Mouse (Mus musculus): ENCODE data around the gene Col4a4. TPM values are rescaled to one million over a fixed set of nuclear protein-coding genes. Genes with fewer than 3 reads are reported as not detected.

Col4a4 gene
- polyA plus RNA-seq, 1 experiment from 2014 or later: 0.92 TPM

GRCm38 (mm10) chr1:82449851-82450250 is 136.8 kb downstream of the Col4a4 start:
- no peak overlapping the region for H3K27ac ChIP-seq
- H3K9me3 ChIP-seq (replicated peaks): no peaks in the 10 kb centered on the region
- no peaks in the 10 kb centered on the region for H3K4me1 ChIP-seq (replicated peaks)
- no peak for ATAC-seq (replicated peaks; ENCODE audit: insufficient number of reproducible peaks, insufficient read depth, low FRiP score, low read depth)
- WGBS: 45% methylated on average over 4 of the region's 4 CpGs
- no peak overlapping the region for H3K4me3 ChIP-seq
- H3K36me3 ChIP-seq: no peaks in the 10 kb centered on the region
- H3K9ac ChIP-seq: no peak overlapping the region
- H3K27me3 ChIP-seq: no peaks in the 10 kb centered on the region
- no peak overlapping the region for H3K4me2 ChIP-seq

DNA sequence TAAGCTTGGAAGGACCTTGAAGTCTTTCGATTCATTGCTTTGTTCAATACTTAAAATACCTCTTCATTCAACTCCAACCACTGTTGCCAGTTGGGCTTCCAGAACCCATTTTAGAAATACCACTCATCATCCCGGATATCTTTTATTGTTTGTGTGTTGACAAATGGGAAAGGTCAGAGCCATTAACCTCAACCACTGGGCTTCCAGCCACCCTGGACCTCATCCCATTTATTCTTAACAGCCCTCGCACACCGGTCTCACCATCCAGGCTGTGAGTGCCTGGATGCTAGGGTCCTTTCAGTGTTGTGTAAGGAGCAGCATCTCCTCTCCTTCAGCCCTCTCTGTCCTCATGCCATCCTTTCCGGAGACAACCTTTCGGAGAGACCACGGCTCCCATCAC is 140.6 kb downstream of the Col4a4 start:
- Histone ChIP-seq H3K9ac (no peak overlapping the region), H3K27me3 (no peaks in the 10 kb centered on the region), H3K4me2 (no peak overlapping the region), H3K36me3 (no peaks in the 10 kb centered on the region), H3K27ac (no peak overlapping the region), H3K9me3 (replicated peaks) (no peaks in the 10 kb centered on the region), H3K4me1 (replicated peaks) (no peaks in the 10 kb centered on the region), H3K4me3 (no peak overlapping the region)
- 79% methylated on average over 7 of the region's 7 CpGs for WGBS
- no peak for ATAC-seq (replicated peaks; ENCODE audit: insufficient number of reproducible peaks, insufficient read depth, low FRiP score, low read depth)

- WGBS: 73% methylated on average over 4 of the region's 4 CpGs
- H3K36me3 ChIP-seq: no peaks in the 10 kb centered on the region
- H3K4me3 ChIP-seq: no peak overlapping the region
- H3K9ac ChIP-seq: no peak overlapping the region
- H3K27me3 ChIP-seq: no peaks in the 10 kb centered on the region
- no peak overlapping the region for H3K4me2 ChIP-seq
- no peak for ATAC-seq (replicated peaks; ENCODE audit: insufficient number of reproducible peaks, insufficient read depth, low FRiP score, low read depth)
- H3K9me3 ChIP-seq (replicated peaks): no peaks in the 10 kb centered on the region
- H3K4me1 ChIP-seq (replicated peaks): peaks cover 8% of the 10 kb centered on the region; the same call in 1 of the 2 replicates
- no peak overlapping the region for H3K27ac ChIP-seq
Observed at GRCm38 (mm10) chr1:82443517-82443916, 143.1 kb downstream of the Col4a4 start.

- H3K4me3 ChIP-seq: no peak overlapping the region
- no peak overlapping the region for H3K27ac ChIP-seq
- H3K4me2 ChIP-seq: no peak overlapping the region
- 36% methylated on average over 1 of the region's 1 CpGs for whole genome bisulfite sequencing
- no peaks in the 10 kb centered on the region for H3K27me3 ChIP-seq
- peaks cover 8% of the 10 kb centered on the region; the same call in 1 of the 2 replicates for H3K4me1 ChIP-seq (replicated peaks)
- no peak overlapping the region for H3K9ac ChIP-seq
- H3K36me3 ChIP-seq: no peaks in the 10 kb centered on the region
- no peaks in the 10 kb centered on the region for H3K9me3 ChIP-seq (replicated peaks)
- no peak for ATAC-seq (replicated peaks; ENCODE audit: insufficient number of reproducible peaks, insufficient read depth, low FRiP score, low read depth)
Observed at GRCm38 (mm10) chr1:82440123-82440522, 146.5 kb downstream of the Col4a4 start.

DNA sequence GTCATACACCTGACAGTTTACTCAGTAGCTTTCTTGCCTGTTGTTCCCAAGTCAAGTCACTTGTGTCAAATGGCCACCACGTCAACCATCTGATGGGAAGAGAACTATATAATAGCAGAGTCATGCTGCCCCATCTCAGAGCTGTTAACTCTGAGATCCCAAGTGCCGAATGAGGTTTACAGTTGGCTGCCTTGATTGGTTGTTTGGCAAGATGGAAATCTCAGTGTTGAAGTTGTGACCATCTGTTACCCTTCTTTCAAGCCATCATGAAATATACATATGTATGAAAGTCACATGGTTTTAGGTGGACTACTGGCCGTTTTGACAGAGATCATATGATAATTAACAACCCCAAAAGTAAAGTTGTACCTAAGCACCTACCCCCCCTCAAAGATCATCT is 149.4 kb downstream of the Col4a4 start:
- Histone ChIP-seq H3K4me2 (no peak overlapping the region), H3K9me3 (replicated peaks) (no peaks in the 10 kb centered on the region), H3K4me1 (replicated peaks) (peaks cover 8% of the 10 kb centered on the region; the same call in 1 of the 2 replicates), H3K27ac (no peak overlapping the region), H3K36me3 (no peaks in the 10 kb centered on the region), H3K4me3 (no peak overlapping the region), H3K27me3 (no peaks in the 10 kb centered on the region), H3K9ac (no peak overlapping the region)
- WGBS: 78% methylated on average over 3 of the region's 3 CpGs
- no peak for ATAC-seq (replicated peaks; ENCODE audit: insufficient number of reproducible peaks, insufficient read depth, low FRiP score, low read depth)

DNA sequence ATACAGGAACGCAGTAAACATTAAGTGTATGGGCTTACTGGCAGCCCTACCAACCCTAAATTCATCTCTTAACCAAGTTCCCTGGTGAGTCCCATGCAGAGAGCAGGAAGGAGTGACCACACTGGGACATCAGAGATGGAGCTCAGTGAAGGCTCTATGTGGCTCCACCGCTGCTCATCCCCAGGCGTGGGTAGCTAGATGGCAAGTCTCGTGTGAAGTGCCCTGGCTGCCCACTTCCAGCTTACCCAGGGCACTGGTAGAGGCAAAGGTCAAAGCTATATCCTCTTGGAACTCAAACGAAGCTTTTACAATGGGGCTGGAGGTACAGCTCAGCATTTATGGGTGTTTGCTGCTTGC is 153.0 kb downstream of the Col4a4 start:
- Histone ChIP-seq H3K9ac (no peak overlapping the region), H3K36me3 (no peaks in the 10 kb centered on the region), H3K9me3 (replicated peaks) (no peaks in the 10 kb centered on the region), H3K27me3 (no peaks in the 10 kb centered on the region), H3K4me2 (no peak overlapping the region), H3K4me3 (no peak overlapping the region), H3K4me1 (replicated peaks) (peaks cover 12% of the 10 kb centered on the region), H3K27ac (no peak overlapping the region)
- no peak for ATAC-seq (replicated peaks; ENCODE audit: insufficient number of reproducible peaks, insufficient read depth, low FRiP score, low read depth)
- 73% methylated on average over 5 of the region's 5 CpGs for WGBS

DNA sequence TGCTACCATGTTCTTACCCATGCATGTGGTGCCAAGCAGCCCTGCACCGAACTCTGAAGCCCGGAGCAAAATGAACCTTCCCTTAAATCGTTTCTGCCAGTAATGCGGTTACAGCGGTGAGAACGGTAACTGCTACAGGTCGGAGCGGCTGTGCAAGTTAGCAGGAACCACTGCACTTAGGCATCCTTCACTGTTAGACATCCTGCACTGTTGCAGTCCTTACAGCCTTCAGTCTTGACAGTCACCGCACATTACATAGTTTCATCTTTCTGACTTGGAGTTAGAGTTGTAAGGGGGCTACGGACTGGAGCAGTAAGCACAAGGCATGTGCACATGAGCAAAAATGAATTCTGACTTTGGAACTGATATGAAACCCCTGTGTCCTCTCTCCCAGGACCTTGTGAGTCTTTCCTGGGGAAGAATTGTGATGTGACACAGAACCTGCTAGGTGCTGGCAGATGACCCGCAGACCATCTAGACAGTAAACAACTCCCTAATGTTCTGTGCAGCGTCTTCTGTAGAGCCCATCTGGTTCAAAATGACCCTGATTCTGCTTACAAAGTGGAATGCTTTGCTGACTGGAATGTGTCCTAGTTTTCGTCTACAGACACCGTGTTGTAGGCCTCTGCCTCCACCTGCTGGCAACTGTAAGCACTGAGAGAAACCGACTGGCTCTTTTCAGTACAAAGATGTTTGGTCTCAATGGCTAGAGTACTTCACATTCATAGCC is 153.6 kb downstream of the Col4a4 start:
- Histone ChIP-seq H3K4me2 (no peak overlapping the region), H3K4me3 (no peak overlapping the region), H3K36me3 (no peaks in the 10 kb centered on the region), H3K9me3 (replicated peaks) (no peaks in the 10 kb centered on the region), H3K9ac (no peak overlapping the region), H3K27ac (no peak overlapping the region), H3K27me3 (no peaks in the 10 kb centered on the region), H3K4me1 (replicated peaks) (peaks cover 12% of the 10 kb centered on the region)
- 61% methylated on average over 15 of the region's 15 CpGs for WGBS
- no peak; the same call in 1 of the 2 replicates for ATAC-seq (replicated peaks; ENCODE audit: insufficient number of reproducible peaks, insufficient read depth, low FRiP score, low read depth)

DNA sequence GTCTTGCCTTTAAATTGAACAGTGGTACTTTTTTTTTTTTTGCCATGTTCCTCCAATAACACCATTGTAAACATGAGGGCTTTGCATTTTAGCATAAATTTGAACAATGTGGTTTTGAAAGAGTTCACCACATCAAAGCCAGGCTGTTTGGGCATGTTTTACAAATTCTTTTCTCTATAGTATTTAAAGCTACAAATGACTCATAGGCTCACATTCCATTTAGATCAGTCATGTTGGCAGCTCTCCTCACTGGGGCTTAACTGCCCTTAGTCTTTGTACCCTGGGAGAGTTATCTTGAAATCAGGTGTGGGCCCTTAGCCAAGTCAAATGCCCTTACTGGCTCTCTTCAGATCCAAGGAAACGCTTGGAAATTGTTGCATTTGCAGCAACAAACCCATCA is 157.6 kb downstream of the Col4a4 start:
- ATAC-seq (replicated peaks; ENCODE audit: insufficient number of reproducible peaks, insufficient read depth, low FRiP score, low read depth): peak; percentile 79

DNA sequence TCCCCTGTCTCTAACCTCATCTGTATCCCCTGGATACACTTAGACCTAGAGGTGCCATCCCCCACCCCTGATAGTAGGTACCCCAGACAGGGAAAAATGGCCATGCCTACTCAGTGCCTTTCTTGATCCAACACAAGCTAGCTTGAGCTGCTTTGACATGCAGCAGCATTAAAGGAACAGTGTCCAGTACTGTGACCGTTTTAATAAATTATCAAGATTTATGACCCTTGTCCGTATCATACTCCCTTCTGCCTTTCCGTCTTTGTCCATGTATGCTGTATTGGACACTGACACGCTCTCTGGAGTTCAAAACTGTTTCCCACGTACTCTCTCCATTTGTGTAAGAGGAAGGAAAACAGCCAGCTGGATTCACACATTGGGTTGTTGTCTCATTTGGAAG is 158.9 kb downstream of the Col4a4 start:
- H3K27me3 ChIP-seq: no peaks in the 10 kb centered on the region
- H3K9me3 ChIP-seq (replicated peaks): no peaks in the 10 kb centered on the region
- H3K27ac ChIP-seq: no peak overlapping the region
- no peak overlapping the region for H3K4me2 ChIP-seq
- no peak overlapping the region for H3K9ac ChIP-seq
- WGBS: 87% methylated on average over 5 of the region's 5 CpGs
- H3K36me3 ChIP-seq: no peaks in the 10 kb centered on the region
- peaks cover 12% of the 10 kb centered on the region for H3K4me1 ChIP-seq (replicated peaks)
- H3K4me3 ChIP-seq: no peak overlapping the region
- no peak for ATAC-seq (replicated peaks; ENCODE audit: insufficient number of reproducible peaks, insufficient read depth, low FRiP score, low read depth)

More for the DNA sequence above, 157.6 kb downstream of the Col4a4 start:
- Histone ChIP-seq H3K4me3 (no peak overlapping the region), H3K9ac (no peak overlapping the region), H3K4me1 (replicated peaks) (peaks cover 12% of the 10 kb centered on the region), H3K4me2 (no peak overlapping the region), H3K9me3 (replicated peaks) (no peaks in the 10 kb centered on the region), H3K36me3 (no peaks in the 10 kb centered on the region), H3K27me3 (no peaks in the 10 kb centered on the region), H3K27ac (0 out of 2 replicates have a peak overlapping the region, but pooled peaks have one; percentile 21)
- 16% methylated on average over 1 of the region's 1 CpGs for WGBS

- peaks cover 10% of the 10 kb centered on the region for H3K4me1 ChIP-seq (replicated peaks)
- H3K27ac ChIP-seq: no peak overlapping the region
- no peak overlapping the region for H3K4me2 ChIP-seq
- ATAC-seq (replicated peaks; ENCODE audit: insufficient number of reproducible peaks, insufficient read depth, low FRiP score, low read depth): no peak
- no peaks in the 10 kb centered on the region for H3K36me3 ChIP-seq
- no peaks in the 10 kb centered on the region for H3K9me3 ChIP-seq (replicated peaks)
- H3K27me3 ChIP-seq: no peaks in the 10 kb centered on the region
- no peak overlapping the region for H3K4me3 ChIP-seq
- H3K9ac ChIP-seq: no peak overlapping the region
- WGBS: 83% methylated on average over 4 of the region's 4 CpGs
Observed at GRCm38 (mm10) chr1:82415641-82416040, 171.0 kb downstream of the Col4a4 start.

GRCm38 (mm10) chr1:82414434-82415045 is 172.1 kb downstream of the Col4a4 start:
- no peak overlapping the region for H3K4me3 ChIP-seq
- H3K9ac ChIP-seq: no peak overlapping the region
- H3K4me2 ChIP-seq: no peak overlapping the region
- no peak for ATAC-seq (replicated peaks; ENCODE audit: insufficient number of reproducible peaks, insufficient read depth, low FRiP score, low read depth)
- no peaks in the 10 kb centered on the region for H3K27me3 ChIP-seq
- no peaks in the 10 kb centered on the region for H3K36me3 ChIP-seq
- H3K9me3 ChIP-seq (replicated peaks): no peaks in the 10 kb centered on the region
- peaks cover 10% of the 10 kb centered on the region for H3K4me1 ChIP-seq (replicated peaks)
- H3K27ac ChIP-seq: no peak overlapping the region
- WGBS: 86% methylated on average over 3 of the region's 3 CpGs

GRCm38 (mm10) chr1:82412085-82412484 is 174.6 kb downstream of the Col4a4 start:
- H3K27ac ChIP-seq: no peak overlapping the region
- H3K9ac ChIP-seq: no peak overlapping the region
- H3K9me3 ChIP-seq (replicated peaks): no peaks in the 10 kb centered on the region
- H3K36me3 ChIP-seq: no peaks in the 10 kb centered on the region
- H3K4me3 ChIP-seq: no peak overlapping the region
- 20% methylated on average over 4 of the region's 4 CpGs for WGBS
- H3K27me3 ChIP-seq: no peaks in the 10 kb centered on the region
- H3K4me2 ChIP-seq: no peak overlapping the region
- no peak for ATAC-seq (replicated peaks; ENCODE audit: insufficient number of reproducible peaks, insufficient read depth, low FRiP score, low read depth)
- peaks cover 10% of the 10 kb centered on the region for H3K4me1 ChIP-seq (replicated peaks)

Measured in heart, embryonic 15.5 days (tissue).